ENCODE assay signal across 10 mouse cellular contexts in genomic region chr9:64789341-64789761, GRCm38 (mm10). TPM values are rescaled to one million over a fixed set of nuclear protein-coding genes. Genes with fewer than 3 reads are reported as not detected.
A peak's percentile ranks its signal among the peaks of the same experiment; 100 is the strongest.
DNase-seq lines count a peak whose midpoint lies in the region; ATAC-seq and TF ChIP-seq lines count a peak whose summit lies in the region.
"Had no signal": no experiment of that assay in that cellular context is flagged by ENCODE, and none has a peak within 500 bp of the region (broad histone marks: within the 10 kb centered on the region; RNA-seq: fewer than 3 reads in every experiment).

No protein-coding gene starts in this region.

- no peak overlapping the region for H3K27ac ChIP-seq in liver, adult 2 months (replicated peaks; ENCODE audit: insufficient read depth, low read depth, low read length)
- peak overlapping the region; percentile 84 for H3K27ac ChIP-seq in CH12.LX (ENCODE audit: insufficient read depth, low read depth)

- peak; percentile 97 for TF ChIP-seq EP300 in CH12.LX (IDR thresholded peaks at IDR 0.05; ENCODE audit: low read length)

- peaks cover 5% of the 10 kb centered on the region for H3K9me3 ChIP-seq in CH12.LX (replicated peaks; ENCODE audit: low read length)

- peaks cover 5% of the 10 kb centered on the region for H3K4me1 ChIP-seq in liver, adult 2 months (ENCODE audit: control insufficient read depth, insufficient read depth, low read length)
- H3K4me1 ChIP-seq in CH12.LX (ENCODE audit: control insufficient read depth in 1 of 2, insufficient read depth in 2 of 2), result peaks cover 11 to 82% of the 10 kb centered on the region in 2 experiments; a peak in 3 of 4 replicates

- H3K36me3 ChIP-seq in liver, adult 2 months (ENCODE audit: control insufficient read depth, insufficient read depth, low read length), result no peaks in the 10 kb centered on the region
- H3K36me3 ChIP-seq in CH12.LX (replicated peaks in 1 of 2; ENCODE audit: control insufficient read depth in 1 of 2, insufficient read depth in 1 of 2, low read length in 1 of 2), result no peaks in the 10 kb centered on the region

- WGBS in liver, adult 2 months, result 70% methylated on average over 13 of the region's 13 CpGs

- H3K9ac ChIP-seq in liver, adult 2 months (ENCODE audit: low read depth, low read length), result no peak overlapping the region
- H3K9ac ChIP-seq in CH12.LX (ENCODE audit: insufficient read depth, low read depth), result peak overlapping the region; percentile 53

- H3K27me3 ChIP-seq in liver, adult 2 months (ENCODE audit: control insufficient read depth, insufficient read depth, low read length), result no peaks in the 10 kb centered on the region
- no peaks in the 10 kb centered on the region for H3K27me3 ChIP-seq in CH12.LX (replicated peaks)

- no peak for TF ChIP-seq CTCF in liver, adult 2 months (IDR thresholded peaks at IDR 0.05; ENCODE audit: low read depth, low read length)
- TF ChIP-seq CTCF in CH12.LX (conservative IDR thresholded peaks at IDR 0.05 in 1 of 2, IDR thresholded peaks at IDR 0.05 in 1 of 2; ENCODE audit: low read depth in 2 of 2, low read length in 2 of 2), result no peak

- dilution Hi-C loops in CH12.LX (cut with MboI; ENCODE audit: extremely low pct_ligation_motif_present, extremely low pct_unique_long_range_greater_than_20kb, low sequenced_read_pairs), result no loop called here

- peak overlapping the region; percentile 98 for H3K4me2 ChIP-seq in CH12.LX (ENCODE audit: insufficient read depth, low read depth, poor library complexity, severe bottlenecking)

- DNase-seq in liver, adult 2 months (ENCODE audit: extremely low read depth, low read depth, low spot score), result peak; percentile 27
- DNase-seq in liver, result no peak
- DNase-seq in CH12.LX (ENCODE audit: extremely low read depth), result peak; percentile 93
- DNase-seq in yolk sac, embryonic 10.5 days (ENCODE audit: low spot score), result no peak
- no peak for DNase-seq in gastrocnemius, postnatal 10 days
- DNase-seq in urinary bladder, postnatal 4 days (ENCODE audit: low spot score in 2 of 2), result no peak
- DNase-seq: kidney, postnatal 10 days; right cerebral cortex, postnatal 14 days had no signal

- no peak for TF ChIP-seq POLR2A in liver, adult 2 months (IDR thresholded peaks at IDR 0.05; ENCODE audit: extremely low read depth, insufficient read depth, low read length)
- TF ChIP-seq POLR2A in CH12.LX (IDR thresholded peaks at IDR 0.05; ENCODE audit: low read depth, low read length), result no peak

- ATAC-seq in erythroid progenitor cell, adult 5-6 weeks (replicated peaks; ENCODE audit: low FRiP score, poor library complexity, severe bottlenecking), result peak; percentile 15
- ATAC-seq in monocyte, adult 5-6 weeks (replicated peaks; ENCODE audit: insufficient number of reproducible peaks, low FRiP score, low TSS enrichment, poor library complexity, severe bottlenecking), result peak; percentile 87

- no peaks in the 10 kb centered on the region for H3K79me2 ChIP-seq in liver, adult 2 months (ENCODE audit: control insufficient read depth, insufficient read depth, low read length)
- H3K79me2 ChIP-seq in CH12.LX (replicated peaks; ENCODE audit: control insufficient read depth, extremely low read depth, insufficient read depth, poor library complexity, severe bottlenecking), result no peaks in the 10 kb centered on the region

- no peak for TF ChIP-seq RAD21 in CH12.LX (IDR thresholded peaks at IDR 0.05; ENCODE audit: low read depth, low read length)

- H3K4me3 ChIP-seq in liver, adult 2 months (ENCODE audit: insufficient read depth, low read depth, low read length), result no peak overlapping the region
- no peak overlapping the region for H3K4me3 ChIP-seq in CH12.LX (replicated peaks in 1 of 3; ENCODE audit: low read depth in 2 of 3, low read length in 2 of 3, poor library complexity in 1 of 3)

- in situ Hi-C loops in CH12.LX (cut with MboI; ENCODE audit: low pct_ligation_motif_present, low pct_unique_long_range_greater_than_20kb, low sequenced_read_pairs), result no loop called here

TF ChIP-seq in CH12.LX, 34 proteins besides CTCF, POLR2A, EP300 and RAD21:
- TF ChIP-seq IRF4 (IDR thresholded peaks at IDR 0.05; ENCODE audit: low read depth, low read length) (peak; percentile 93), ZNF384 (IDR thresholded peaks at IDR 0.05; ENCODE audit: low read depth, low read length) (peak; percentile 95), MAZ (IDR thresholded peaks at IDR 0.05; ENCODE audit: low read depth, low read length) (no peak), GABPA (IDR thresholded peaks at IDR 0.05; ENCODE audit: insufficient replicate concordance, low read depth, low read length) (0 out of 2 replicates have a peak, but pooled peaks have one; percentile 29), JUND (conservative IDR thresholded peaks at IDR 0.05; ENCODE audit: low read depth, low read length) (peak; percentile 88), ETS1 (conservative IDR thresholded peaks at IDR 0.05; ENCODE audit: low read depth, low read length) (peak; percentile 98), POLR2AphosphoS2 (IDR thresholded peaks at IDR 0.05; ENCODE audit: low read depth, low read length) (no peak), TBP (conservative IDR thresholded peaks at IDR 0.05; ENCODE audit: low read depth, low read length) (no peak), MYC (IDR thresholded peaks at IDR 0.05; ENCODE audit: low read depth, low read length) (peak; percentile 92), PAX5 (IDR thresholded peaks at IDR 0.05; ENCODE audit: low read length) (no peak), SIN3A (IDR thresholded peaks at IDR 0.05; ENCODE audit: low read length) (peak; percentile 92), MXI1 (IDR thresholded peaks at IDR 0.05; ENCODE audit: low read depth, low read length) (peak; percentile 79), E2F4 (IDR thresholded peaks at IDR 0.05; ENCODE audit: insufficient replicate concordance, low read depth, low read length) (0 out of 2 replicates have a peak, but pooled peaks have one; percentile 36), USF2 (conservative IDR thresholded peaks at IDR 0.05; ENCODE audit: low read depth, low read length) (no peak), CHD2 (IDR thresholded peaks at IDR 0.05; ENCODE audit: low read length) (0 out of 2 replicates have a peak, but pooled peaks have one; percentile 52), JUN (IDR thresholded peaks at IDR 0.05; ENCODE audit: insufficient read depth, low read depth, low read length) (peak; percentile 92), MAX (IDR thresholded peaks at IDR 0.05; ENCODE audit: low read length) (peak; percentile 78), CHD1 (IDR thresholded peaks at IDR 0.05; ENCODE audit: low read depth, low read length) (0 out of 2 replicates have a peak, but pooled peaks have one; percentile 64), TCF12 (IDR thresholded peaks at IDR 0.05; ENCODE audit: low read depth, low read length) (peak; percentile 85), BHLHE40 (IDR thresholded peaks at IDR 0.05; ENCODE audit: low read depth, low read length) (peak; percentile 90), UBTF (IDR thresholded peaks at IDR 0.05; ENCODE audit: low read depth, low read length) (no peak), USF1 (IDR thresholded peaks at IDR 0.05; ENCODE audit: low read depth, low read length) (peak; percentile 45; the same call in 1 of the 2 replicates), MAFK (IDR thresholded peaks at IDR 0.05; ENCODE audit: insufficient replicate concordance, low read length) (peak; percentile 61), MEF2A (IDR thresholded peaks at IDR 0.05; ENCODE audit: borderline replicate concordance, low read depth, low read length) (peak; percentile 93), ELF1 (IDR thresholded peaks at IDR 0.05; ENCODE audit: low read depth, low read length) (0 out of 2 replicates have a peak, but pooled peaks have one; percentile 47)

RNA-seq across cellular contexts. Expression of gene Dennd4a, which starts 21.8 kb away (rescaled TPM):
- 17.1 and 22.4 TPM in 2 replicates for total RNA-seq in liver, adult 2 months (2014; rRNA removed)
- 7.0 and 8.0 TPM in 2 replicates for polyA plus RNA-seq in liver, adult 2 months (2012; rRNA removed)
- total RNA-seq in CH12.LX (2012; rRNA removed) (24.0 and 37.1 TPM in 2 replicates), CH12.LX (2014; rRNA removed) (18.3 and 22.6 TPM in 2 replicates)
- polyA plus RNA-seq in CH12.LX (2012; ENCODE audit: insufficient read length, low read depth), result 35.8 and 41.1 TPM in 2 replicates
- total RNA-seq in erythroid progenitor cell, adult 5-6 weeks (2015; ENCODE audit: low replicate concordance), result 516 and 530 TPM in 2 replicates
- 444 and 512 TPM in 2 replicates for total RNA-seq in erythroid progenitor cell, adult 5-6 weeks (2017; ENCODE audit: low replicate concordance)
- 221 to 285 TPM (median 274 TPM) in 3 replicates for total RNA-seq in monocyte, adult 5-6 weeks (2017)
- total RNA-seq in gastrocnemius, postnatal 10 days (2021), result 10 to 100 TPM in 1 of 2 experiments, 1 to 10 TPM in 1; 7.7 to 13.1 TPM

RNA-seq across cellular contexts. Expression of gene Rab11a, which starts 51.8 kb away (rescaled TPM):
- total RNA-seq in liver, adult 2 months (2014; rRNA removed), result 81.2 and 85.2 TPM in 2 replicates
- polyA plus RNA-seq in liver, adult 2 months (2012; rRNA removed), result 57.7 and 69.2 TPM in 2 replicates
- total RNA-seq in CH12.LX (2012; rRNA removed) (86.0 and 109 TPM in 2 replicates), CH12.LX (2014; rRNA removed) (168 TPM in 2 replicates)
- 189 and 193 TPM in 2 replicates for polyA plus RNA-seq in CH12.LX (2012; ENCODE audit: insufficient read length, low read depth)
- total RNA-seq in erythroid progenitor cell, adult 5-6 weeks (2015; ENCODE audit: low replicate concordance), result 127 and 143 TPM in 2 replicates
- total RNA-seq in erythroid progenitor cell, adult 5-6 weeks (2017; ENCODE audit: low replicate concordance), result 68.2 and 92.5 TPM in 2 replicates
- total RNA-seq in monocyte, adult 5-6 weeks (2017), result 169 to 356 TPM (median 307 TPM) in 3 replicates
- total RNA-seq in gastrocnemius, postnatal 10 days (2021), result 100 to 1,000 TPM; 137 to 142 TPM

Comparison
In these comparisons a context has a peak if more than half of its experiments do, and no peak if none do; other contexts are left out.
1. DNase-seq: peak in liver, adult 2 months (single experiment) and CH12.LX (single experiment); none in liver (single experiment), yolk sac, embryonic 10.5 days (single experiment), gastrocnemius, postnatal 10 days (single experiment) and urinary bladder, postnatal 4 days (0 of 2).